Mouse (Mus musculus): ENCODE measurements at regions not wholly inside any gene's neighbourhood (a gene's known extent, or its start where the extent isn't known, plus 50 kb on each side); places are given as distances from the start of the nearest gene placed in this dataset.

DNA sequence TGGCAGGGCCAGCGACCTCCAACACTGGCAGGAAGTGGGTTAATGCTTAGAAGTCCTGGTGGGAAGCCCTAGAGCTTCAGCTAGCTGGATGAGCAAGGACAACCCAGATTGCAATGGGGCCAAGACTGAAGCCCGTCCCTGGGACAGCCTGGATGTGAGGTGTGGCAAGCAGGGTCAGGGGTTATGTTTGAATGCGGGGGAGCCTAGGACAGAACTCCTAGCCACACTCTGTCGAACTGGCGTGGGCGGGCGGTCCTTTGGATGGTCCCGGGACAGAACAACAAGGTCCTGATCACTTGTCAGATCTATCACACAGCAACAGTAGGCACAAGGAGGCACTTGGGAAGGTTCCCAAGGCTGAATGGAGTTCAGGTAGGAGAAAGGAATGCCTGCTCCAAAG lies 101.1 kb upstream of the Ccnd1 start:
- no peak for ATAC-seq

GRCm38 (mm10) chr7:145034385-145034784 lies 94.7 kb upstream of the Ccnd1 start:
- ATAC-seq, result no peak

- ATAC-seq, result no peak
These were observed 91.5 kb upstream of the Ccnd1 start for GRCm38 (mm10) chr7:145031275-145031674.

DNA sequence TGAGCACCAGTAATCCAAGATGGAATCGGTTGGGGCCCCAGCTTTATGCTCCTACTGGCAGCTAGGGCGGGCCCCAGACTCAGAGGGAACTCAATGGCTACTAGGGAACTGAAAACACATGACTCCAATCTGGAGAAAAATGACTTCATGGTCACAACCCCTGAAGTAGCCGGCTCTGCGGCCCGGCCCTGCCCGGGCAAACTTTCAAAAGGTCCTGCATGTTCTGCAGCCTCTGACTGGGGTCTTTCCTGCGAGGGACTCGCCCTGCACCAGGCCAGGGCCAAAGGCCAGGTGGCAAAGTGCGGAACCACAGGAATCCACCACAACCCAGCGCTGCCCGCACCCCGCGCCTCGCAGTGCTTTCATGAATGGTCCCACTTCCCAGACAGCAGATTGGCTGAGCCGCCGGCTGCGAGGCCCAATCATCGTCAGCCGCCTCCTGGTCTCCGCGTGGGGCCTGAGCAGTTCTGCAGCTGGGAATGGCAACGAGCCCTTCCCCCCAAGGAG lies 91.0 kb upstream of the Ccnd1 start:
- ATAC-seq, result no peak

DNA sequence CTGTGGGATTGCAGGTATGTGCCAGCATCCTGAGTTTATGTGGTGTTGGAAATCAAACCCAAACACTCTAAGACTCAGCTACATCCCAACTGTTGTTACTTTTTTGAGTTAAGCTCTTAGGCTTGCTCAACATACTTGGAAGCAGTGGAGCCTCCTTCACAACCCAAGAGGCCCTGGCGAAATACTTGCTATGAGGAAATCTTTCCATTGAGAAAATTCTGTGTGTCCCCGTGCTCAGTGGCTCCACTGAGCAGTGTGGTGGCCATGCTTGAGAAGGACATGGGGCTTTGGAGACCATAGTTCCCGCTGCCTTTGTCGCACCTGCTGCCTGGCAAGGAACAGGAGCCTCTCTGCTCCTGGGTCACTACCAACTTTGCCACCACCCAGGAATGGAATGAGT lies 89.9 kb upstream of the Ccnd1 start:
- no peak for ATAC-seq

DNA sequence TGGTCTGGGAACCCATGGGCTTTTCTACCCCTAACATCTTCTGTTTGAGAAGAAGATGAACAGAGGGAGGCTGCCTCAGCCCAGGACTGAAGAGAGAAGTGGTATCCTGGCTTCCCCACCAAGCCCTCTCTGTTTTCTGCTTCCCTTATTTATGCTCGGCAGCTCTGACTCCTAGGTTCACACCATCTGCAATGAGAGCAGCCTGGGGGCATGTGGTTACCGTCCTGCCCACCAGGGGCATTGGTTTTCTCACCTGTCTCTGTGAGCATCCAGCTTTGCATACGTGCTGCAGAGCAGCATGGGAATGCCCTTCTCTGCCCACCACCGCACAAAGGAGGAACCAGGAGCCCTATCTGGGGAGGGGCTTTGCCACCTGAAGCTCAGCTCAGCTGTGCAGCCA lies 89.4 kb upstream of the Ccnd1 start:
- ATAC-seq, result no peak

- no peak for ATAC-seq
These were observed 87.3 kb upstream of the Ccnd1 start for GRCm38 (mm10) chr7:145027061-145027460.

DNA sequence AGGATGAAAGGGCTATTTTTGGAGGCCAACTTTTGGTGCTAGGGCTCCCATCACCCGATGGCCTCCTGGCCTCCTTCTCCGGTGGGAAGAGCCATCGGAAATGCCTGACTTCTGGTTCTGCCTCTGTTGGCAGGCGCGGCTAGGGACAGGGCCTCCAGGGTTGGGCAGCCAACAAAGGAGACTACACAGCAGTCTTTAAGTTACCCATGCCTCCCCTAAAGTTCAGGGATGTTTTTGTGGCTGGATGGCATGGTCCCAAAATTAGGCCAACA lies 86.2 kb upstream of the Ccnd1 start:
- ATAC-seq, result no peak

DNA sequence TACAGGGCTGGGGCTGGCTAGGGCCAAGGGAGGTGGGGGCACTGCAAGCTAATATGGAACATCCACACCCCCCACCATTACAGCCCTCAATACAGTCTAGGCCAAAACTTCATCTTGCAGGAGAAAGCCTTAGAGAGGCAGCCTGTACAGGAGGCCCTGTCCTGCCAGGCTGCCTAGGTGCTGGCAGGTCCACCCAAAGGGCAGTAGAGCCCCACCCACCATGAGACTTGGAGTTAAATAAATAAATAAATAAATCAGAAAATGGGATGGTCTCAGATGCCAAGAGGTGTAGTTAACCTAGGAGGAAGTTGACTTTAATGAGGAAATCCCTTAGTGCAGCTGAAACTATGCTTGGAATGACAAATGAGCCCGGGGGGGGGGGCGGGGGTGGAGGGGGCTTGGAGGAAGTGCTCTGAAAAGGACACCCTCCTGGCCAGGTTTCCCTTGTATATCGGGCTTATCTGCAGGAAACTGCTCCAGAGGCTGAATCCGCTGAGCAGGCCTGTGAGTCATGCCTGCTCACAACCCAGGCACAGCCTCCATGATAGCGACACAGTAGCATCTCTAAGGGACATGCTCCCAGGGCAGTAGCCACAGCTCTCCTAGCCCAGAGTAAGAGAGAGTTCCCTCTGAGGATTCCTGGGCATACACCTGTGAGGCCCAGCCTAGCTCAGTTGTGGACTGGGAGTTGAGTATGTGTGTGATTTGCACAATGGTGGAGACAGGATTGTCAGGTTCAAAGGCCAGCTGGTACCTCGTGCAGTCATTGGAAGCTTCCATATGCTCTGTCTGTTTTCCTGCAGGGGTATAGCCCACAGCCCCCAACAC lies 85.7 kb upstream of the Ccnd1 start:
- no peak for ATAC-seq

GRCm38 (mm10) chr7:145024651-145025050 lies 84.9 kb upstream of the Ccnd1 start:
- no peak for ATAC-seq

GRCm38 (mm10) chr7:145019137-145019536 lies 79.4 kb upstream of the Ccnd1 start:
- ATAC-seq, result no peak

DNA sequence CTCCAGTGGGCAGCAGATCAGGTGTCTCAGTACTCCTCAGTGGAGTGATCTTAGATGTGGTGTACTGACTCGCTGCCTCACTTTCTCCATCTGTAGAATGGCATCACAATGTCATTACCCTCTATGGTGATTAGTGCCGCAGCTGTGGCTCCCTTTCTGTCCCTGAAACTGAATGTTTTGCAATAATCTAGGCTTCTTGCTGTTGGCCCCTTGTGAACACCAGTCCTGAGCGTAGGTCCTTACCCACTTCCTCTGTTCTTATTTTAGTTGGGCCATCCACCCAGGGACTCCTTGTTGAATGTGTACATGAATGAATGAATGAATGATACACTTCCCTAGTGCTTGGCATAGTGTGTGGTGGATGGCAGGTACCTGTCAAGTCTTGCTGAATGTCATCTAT lies 78.4 kb upstream of the Ccnd1 start:
- ATAC-seq, result no peak

DNA sequence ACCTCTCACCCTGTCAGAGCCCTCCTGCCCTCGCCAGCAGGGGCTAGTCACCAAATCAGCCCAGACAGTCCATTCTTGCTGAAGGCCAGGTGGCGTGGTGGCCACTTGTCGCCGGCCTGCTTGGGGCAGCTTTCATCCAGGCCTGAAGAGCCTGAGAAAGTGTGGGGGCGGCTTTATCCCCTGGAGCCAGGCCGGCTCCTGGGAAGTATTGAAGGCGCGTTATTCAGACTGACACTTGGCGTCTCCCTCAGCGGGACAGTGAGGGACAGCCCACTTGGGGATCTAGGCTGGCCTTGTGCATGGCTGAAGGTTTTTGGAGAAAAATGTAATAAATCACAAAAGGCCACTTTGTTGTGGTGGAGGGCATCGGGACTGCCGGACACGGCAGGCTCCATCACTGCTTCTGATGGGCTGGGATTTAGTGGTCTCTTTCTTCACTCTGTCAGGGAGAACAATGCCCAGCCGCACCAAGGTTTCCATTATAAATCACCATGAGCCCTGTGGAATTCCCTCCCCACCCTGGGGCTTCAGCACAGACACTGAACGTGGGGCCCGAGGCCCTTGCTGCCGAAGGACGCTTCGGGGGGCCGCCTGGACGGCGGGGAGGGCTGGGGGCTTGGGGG lies 75.8 kb upstream of the Ccnd1 start:
- no peak for ATAC-seq

DNA sequence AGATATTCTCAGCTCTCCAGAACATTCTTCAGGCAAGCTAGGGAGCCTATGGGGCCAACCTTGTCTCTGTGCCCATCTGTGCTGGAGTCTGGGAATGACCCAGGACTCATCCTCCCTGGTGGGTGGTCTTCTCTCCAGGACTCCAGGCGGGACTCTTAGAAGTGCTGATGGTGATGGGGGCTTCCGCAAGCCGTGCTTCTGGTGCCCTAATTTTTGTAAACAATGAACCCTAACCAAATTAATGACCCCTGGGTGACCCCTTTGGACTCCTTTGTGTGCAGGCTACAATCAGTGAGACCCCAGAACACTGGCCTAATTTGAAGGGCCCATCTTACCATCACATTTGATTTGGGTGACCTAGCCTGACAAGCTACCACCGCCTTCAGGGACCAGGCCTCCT lies 71.0 kb upstream of the Ccnd1 start:
- no peak for ATAC-seq

- no peak for ATAC-seq
These were observed 70.3 kb upstream of the Ccnd1 start for GRCm38 (mm10) chr7:145010004-145010403.

DNA sequence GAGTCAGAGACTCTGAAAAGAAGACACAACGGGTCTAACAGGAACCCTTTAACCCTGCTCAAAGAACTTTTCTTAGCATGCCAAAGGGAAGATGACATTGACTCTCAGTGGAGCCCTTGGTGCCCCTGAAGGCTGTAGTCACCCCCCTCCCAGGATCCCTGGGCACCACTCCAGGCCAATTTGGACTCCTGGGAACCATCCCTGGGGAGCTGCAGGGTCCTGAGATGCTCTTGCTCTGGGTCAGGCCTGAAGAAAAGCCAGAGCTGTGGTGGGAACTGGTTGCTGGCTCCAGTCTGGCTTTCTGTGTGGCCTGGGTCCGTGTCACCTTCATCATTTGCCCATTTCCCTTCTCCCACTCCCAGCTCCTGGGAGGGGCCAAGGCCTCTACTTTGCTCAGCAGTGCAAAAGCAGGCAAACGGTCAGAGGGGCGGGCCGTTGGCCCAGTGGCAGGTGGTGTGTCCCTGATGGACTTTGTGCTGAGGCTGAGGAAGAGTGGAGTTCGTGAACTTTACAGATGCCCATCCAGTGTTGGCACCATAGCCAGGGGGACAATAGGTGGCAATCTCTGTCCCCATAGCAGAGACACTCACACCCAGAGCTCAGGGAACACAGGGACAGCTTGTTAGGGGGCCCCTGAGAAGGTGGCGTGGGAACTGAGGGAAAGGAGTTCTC lies 69.1 kb upstream of the Ccnd1 start:
- ATAC-seq, result no peak

GRCm38 (mm10) chr7:145007216-145007615 lies 67.5 kb upstream of the Ccnd1 start:
- ATAC-seq, result no peak

DNA sequence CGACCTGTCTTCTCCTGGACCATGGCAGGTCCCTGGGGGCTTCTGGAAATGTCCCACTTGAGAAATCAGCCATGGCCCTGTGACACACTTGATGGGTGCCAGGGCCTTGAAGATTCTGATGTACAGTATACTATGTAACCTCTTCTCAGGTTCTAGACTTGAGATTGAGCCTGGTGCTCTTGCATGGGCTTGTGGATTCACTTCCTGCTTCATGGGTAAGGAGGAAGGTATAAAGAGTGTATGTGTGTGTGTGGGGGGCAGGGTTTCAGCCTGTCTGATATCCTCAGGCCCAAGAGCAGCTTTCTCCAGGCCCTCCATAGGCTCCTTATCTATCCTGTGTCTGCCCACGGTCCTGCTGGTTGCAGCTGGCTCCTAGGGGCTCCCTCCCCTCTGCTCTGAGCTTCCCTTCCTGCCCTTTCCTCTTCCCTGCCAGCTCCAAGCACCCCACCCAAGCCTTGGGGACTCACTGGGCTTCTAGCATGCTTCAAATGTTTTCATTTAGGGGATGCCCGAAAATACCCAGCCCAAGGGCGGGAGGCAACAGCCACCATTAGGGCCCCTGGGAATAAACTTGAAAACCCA lies 61.9 kb upstream of the Ccnd1 start:
- no peak for ATAC-seq

GRCm38 (mm10) chr7:144999741-145000140 lies 60.0 kb upstream of the Ccnd1 start:
- ATAC-seq, result no peak

- ATAC-seq, result no peak
These were observed 57.1 kb upstream of the Ccnd1 start for GRCm38 (mm10) chr7:144996847-144997246.

GRCm38 (mm10) chr7:144994229-144994628 lies 54.5 kb upstream of the Ccnd1 start:
- no peak for ATAC-seq

GRCm38 (mm10) chr7:144993566-144993965 lies 53.8 kb upstream of the Ccnd1 start:
- ATAC-seq, result no peak

DNA sequence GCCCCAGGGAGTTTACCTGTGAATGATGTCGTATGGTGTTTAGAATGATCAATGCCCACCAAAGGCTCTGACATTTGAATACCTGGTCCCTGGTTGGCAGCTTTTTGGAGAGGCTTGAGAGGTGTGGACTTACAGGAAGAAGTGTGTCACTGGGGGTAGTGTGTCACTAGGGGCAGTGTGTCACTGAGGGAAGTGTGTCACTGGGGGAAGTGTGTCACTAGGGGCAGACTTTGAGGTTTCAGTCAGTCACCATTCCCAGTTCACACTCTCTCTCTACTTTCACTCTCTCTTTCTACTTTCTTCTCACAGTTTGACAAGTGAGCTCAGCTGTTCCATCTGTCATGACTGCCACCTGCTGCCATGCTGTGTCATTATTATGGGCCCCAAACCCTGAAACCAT lies 52.0 kb upstream of the Ccnd1 start:
- ATAC-seq, result no peak
